Mouse (Mus musculus) liver (tissue): ENCODE measurements around the gene Ubiad1.
A peak's percentile ranks its signal among the peaks of the same experiment; 100 is the strongest.

Experiments
- DNase-seq: peaks from one replicate; pipeline ENCODE4 v3.0.0-alpha.2; 2020; ENCODE audit warnings: mixed read lengths

Ubiad1 gene

GRCm38 (mm10) chr4:148444250-148444967 lies at the start of gene Ubiad1:
Gene Ubiad1 (minus strand): TSS chr4:148444771.
- peak; percentile 96 for DNase-seq

- no peak for DNase-seq
Observed at GRCm38 (mm10) chr4:148491448-148491847, 46.9 kb upstream of the Ubiad1 start.

GRCm38 (mm10) chr4:148490502-148490901 lies 45.9 kb upstream of the Ubiad1 start:
- no peak for DNase-seq

GRCm38 (mm10) chr4:148487841-148488240 lies 43.3 kb upstream of the Ubiad1 start:
- no peak for DNase-seq

- no peak for DNase-seq
Observed at GRCm38 (mm10) chr4:148484511-148484910, 39.9 kb upstream of the Ubiad1 start.

- no peak for DNase-seq
Observed at GRCm38 (mm10) chr4:148481557-148482168, 37.1 kb upstream of the Ubiad1 start.

- no peak for DNase-seq
Observed at GRCm38 (mm10) chr4:148480245-148480644, 35.7 kb upstream of the Ubiad1 start.

GRCm38 (mm10) chr4:148473496-148473895 lies 28.9 kb upstream of the Ubiad1 start:
- DNase-seq: no peak

GRCm38 (mm10) chr4:148472436-148473174 lies 28.0 kb upstream of the Ubiad1 start:
- no peak for DNase-seq

- no peak for DNase-seq
Observed at GRCm38 (mm10) chr4:148471363-148471806, 26.8 kb upstream of the Ubiad1 start.

- DNase-seq: no peak
Observed at GRCm38 (mm10) chr4:148469487-148470252, 25.1 kb upstream of the Ubiad1 start.

- DNase-seq: no peak
Observed at GRCm38 (mm10) chr4:148468396-148468795, 23.8 kb upstream of the Ubiad1 start.

GRCm38 (mm10) chr4:148466511-148467079 lies 22.0 kb upstream of the Ubiad1 start:
- DNase-seq: no peak

- no peak for DNase-seq
Observed at GRCm38 (mm10) chr4:148464869-148465268, 20.3 kb upstream of the Ubiad1 start.

GRCm38 (mm10) chr4:148464301-148464700 lies 19.7 kb upstream of the Ubiad1 start:
- no peak for DNase-seq

- DNase-seq: no peak
Observed at GRCm38 (mm10) chr4:148463208-148463960, 18.8 kb upstream of the Ubiad1 start.

GRCm38 (mm10) chr4:148462717-148463116 lies 18.1 kb upstream of the Ubiad1 start:
- no peak for DNase-seq

- no peak for DNase-seq
Observed at GRCm38 (mm10) chr4:148461772-148462171, 17.2 kb upstream of the Ubiad1 start.

GRCm38 (mm10) chr4:148460656-148461284 lies 16.2 kb upstream of the Ubiad1 start:
- no peak for DNase-seq

- DNase-seq: no peak
Observed at GRCm38 (mm10) chr4:148455477-148456025, 11.0 kb upstream of the Ubiad1 start.

GRCm38 (mm10) chr4:148453707-148454106 lies 9.1 kb upstream of the Ubiad1 start:
- DNase-seq: no peak
